Mouse (Mus musculus) right cerebral cortex, postnatal 10 days (tissue): ENCODE data around the gene Rabepk.
"Not testable (repeated sequence)": the region's sequence is repeated elsewhere in the genome, so short reads cannot be mapped to it uniquely, and the experiment has no call there.

Experiments
- DNase-seq, 2 experiments: peaks; one replicate each; pipeline ENCODE4 v3.0.0; 2021; ENCODE audit warnings: low spot score in 2 of 2

Gene Rabepk

GRCm38 (mm10) chr2:34804815-34805214 lies 5.1 kb upstream of the Rabepk start:
- no peak for DNase-seq

- DNase-seq, result no peak
Measured at GRCm38 (mm10) chr2:34804172-34804571, 4.5 kb upstream of the Rabepk start.

- DNase-seq, result no peak
Measured at GRCm38 (mm10) chr2:34803746-34804145, 4.0 kb upstream of the Rabepk start.

GRCm38 (mm10) chr2:34802565-34803245 lies 3.0 kb upstream of the Rabepk start:
- DNase-seq, result peak; percentile 51 to 61

DNA sequence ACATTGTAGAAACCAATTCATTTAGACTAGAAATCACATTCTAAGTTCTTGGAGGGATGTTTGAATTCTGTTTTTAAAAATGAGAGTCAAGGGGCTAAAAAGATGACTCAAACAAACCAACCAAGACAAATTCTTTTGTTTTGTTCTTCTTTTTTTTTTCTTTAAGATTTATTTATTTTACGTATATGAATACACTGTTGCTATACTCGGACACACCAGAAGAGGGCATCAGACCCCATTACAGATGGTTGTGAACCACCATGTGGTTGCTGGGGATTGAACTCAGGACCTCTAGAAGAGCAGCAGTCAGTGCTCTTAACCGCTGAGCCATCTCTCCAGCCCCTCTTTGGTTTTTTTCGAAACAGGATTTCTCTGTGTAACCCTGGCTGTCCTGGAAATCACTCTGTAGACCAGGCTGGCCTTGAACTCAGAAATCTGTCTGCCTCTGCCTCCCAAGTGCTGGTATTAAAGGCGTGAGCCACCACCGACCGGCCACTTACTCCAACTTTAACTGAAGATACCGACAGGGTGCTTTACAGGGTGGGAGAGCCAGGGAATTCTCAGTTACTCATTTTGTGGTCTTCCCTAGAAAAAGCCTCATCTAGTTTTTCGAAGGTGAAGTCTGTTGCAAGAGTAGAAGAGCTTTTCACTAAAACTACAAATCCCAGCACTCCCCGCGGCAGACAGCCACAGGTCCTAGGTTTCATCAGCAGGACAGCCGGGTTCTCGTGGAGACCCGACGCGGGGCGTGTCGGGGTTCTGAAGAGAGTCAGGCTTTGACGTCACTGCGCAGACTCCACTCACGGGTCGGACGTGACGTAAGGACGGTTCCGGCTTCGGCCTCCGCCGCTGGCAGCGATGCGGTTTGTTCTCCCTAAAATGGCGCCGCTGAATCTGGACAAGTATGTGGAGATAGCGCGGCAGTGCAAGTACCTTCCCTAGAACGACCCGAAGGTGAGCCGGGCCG lies 2.1 kb upstream of the Rabepk start:
- DNase-seq, result peak; percentile 99

DNA sequence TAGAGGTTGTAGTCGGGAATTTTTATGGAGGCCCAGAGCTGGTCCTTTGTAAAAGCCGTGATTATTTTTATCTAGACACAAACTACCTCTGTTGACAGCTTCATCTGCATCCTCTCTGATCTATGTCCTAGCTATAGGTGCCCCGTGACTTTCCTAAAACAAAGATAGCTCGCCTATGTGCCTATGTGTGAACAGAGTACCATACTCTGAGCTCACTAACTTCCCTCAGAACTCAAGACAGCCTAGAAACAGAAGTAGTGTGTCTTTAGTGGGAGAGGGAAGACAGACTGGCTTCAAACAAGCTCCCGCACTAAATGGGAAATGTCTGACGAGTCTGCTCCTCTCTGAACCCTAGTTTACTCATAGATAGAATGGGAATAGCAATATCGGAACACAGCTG lies 659 bp upstream of the Rabepk start:
- DNase-seq, result no peak

DNA sequence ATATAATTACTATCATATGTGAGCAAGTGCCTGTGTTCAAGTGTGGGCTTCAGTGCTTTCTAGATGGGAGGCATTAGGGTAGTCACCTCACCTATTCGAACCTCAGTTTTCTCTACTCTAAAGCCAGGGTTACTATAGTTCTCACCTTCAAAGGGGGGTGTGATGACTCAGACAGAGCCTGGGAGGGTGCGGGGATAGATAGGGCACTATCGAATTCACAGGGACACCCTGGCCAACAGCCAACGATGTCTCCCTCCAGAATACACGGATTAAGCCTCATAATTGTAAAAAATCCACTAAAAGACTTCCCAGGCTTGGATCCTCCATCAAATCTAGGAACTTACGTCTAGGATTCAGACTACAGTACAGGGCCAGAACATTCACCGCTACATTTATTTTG lies 4.3 kb downstream of the Rabepk start:
- DNase-seq, result no peak

DNA sequence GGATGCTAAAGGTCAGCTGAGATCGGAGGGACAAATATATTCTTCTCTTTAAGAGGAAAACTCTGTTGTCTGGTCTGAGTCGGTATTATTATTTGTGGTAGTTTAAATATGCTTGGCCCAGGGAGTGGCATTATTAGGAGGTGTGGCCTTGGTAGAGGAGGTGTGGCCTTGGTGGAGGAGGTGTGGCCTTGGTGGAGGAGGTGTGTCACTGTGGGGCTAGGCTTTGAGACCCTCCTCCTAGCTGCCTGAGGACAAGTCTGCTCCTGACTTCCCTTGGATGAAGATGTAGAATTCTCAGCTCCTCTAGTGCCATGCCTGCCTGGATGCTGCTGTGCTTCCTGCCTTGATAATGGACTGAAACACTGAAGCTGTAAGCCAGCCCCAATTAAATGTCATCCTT lies 5.2 kb downstream of the Rabepk start:
- DNase-seq, result no peak

DNA sequence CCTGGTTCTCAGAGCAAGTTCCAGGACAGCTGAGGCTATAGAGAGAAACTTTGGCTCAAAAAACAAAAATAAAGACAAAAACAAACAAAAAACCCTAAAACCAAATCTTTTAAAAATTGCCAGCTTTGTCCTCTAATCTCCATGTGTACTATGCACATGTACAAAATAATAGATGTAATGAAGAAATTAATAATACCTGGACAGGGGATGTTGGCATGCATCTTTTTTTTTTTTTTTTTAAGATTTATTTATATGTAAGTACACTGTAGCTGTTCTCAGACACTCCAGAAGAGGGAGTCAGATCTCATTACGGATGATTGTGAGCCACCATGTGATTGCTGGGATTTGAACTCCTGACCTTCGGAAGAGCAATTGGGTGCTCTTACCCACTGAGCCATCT lies 7.2 kb downstream of the Rabepk start:
- DNase-seq, result not testable (repeated sequence)

GRCm38 (mm10) chr2:34790282-34790681 lies 9.4 kb downstream of the Rabepk start:
- DNase-seq, result no peak

DNA sequence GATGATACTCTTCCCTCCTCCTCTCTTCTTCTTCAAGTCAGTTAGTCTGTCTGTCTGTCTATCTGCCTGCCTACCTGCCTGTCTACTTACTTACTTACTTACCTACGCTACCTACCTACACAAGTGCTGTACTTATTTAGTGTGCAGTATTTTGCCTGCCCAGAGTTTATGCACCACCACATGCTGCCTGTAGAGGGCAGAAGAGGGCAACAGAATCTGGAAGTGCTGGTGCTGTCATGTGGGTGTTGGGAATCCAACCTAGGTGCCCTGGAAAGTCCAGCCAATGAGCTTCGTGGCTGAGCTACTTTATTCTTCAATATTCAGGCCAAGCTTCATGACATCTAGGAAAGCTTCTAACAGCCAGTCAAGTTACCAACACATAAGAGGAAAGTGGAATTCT lies 15.6 kb downstream of the Rabepk start:
- DNase-seq, result no peak

GRCm38 (mm10) chr2:34783064-34784020 lies 16.4 kb downstream of the Rabepk start:
- DNase-seq, result no peak

GRCm38 (mm10) chr2:34777237-34777868 lies 22.4 kb downstream of the Rabepk start:
- no peak for DNase-seq

DNA sequence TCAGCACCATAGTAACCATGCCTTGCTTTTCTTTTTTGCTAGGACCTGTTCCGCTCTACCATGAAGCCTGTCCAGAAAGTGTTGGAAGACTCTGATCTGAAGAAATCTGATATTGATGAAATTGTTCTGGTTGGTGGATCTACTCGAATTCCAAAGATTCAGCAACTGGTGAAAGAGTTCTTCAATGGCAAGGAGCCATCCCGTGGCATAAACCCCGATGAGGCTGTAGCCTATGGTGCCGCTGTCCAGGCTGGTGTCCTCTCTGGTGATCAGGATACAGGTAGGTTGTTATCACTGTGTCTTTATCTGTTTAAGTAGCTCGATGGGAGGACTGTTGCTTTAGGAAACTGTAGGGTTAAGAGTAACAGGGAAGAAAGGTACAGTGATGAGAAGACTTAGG lies 25.2 kb downstream of the Rabepk start:
- DNase-seq, result no peak

GRCm38 (mm10) chr2:34773673-34774072 lies 26.0 kb downstream of the Rabepk start:
- DNase-seq, result no peak

DNA sequence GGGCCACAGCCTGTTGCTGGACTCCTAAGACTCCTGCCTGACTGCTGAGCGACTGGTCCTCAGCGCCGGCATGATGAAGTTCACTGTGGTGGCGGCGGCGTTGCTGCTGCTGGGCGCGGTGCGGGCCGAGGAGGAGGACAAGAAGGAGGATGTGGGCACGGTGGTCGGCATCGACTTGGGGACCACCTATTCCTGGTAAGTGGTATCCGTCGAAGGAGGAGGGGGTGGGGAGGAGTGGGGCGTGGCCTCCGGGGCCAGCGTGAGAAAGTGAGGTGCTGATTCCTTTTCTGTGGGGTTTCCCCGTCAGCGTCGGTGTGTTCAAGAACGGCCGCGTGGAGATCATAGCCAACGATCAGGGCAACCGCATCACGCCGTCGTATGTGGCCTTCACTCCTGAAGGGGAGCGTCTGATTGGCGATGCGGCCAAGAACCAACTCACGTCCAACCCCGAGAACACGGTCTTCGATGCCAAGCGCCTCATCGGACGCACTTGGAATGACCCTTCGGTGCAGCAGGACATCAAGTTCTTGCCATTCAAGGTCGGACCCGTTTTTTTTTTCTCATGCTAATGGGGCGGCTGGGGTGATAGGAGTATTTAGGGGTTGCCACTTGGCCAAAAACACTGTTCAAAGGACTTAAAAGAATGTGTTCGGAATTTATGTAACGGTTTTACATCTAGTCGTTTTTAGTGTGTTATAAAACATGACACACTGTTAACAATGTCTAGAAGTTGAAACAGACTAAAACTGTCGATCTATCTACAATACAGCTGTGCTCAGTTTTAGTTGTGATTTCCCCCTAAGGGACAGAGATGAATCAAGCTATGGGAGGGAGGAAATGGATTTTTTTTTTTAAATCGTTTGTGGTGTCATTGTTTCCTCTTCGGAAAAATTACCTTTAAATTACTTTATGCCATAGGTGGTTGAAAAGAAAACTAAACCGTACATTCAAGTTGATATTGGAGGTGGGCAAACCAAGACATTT lies 27.2 kb downstream of the Rabepk start:
- DNase-seq, result peak in 1 of 2 experiments; percentile 58

- DNase-seq, result peak; percentile 100
Measured at GRCm38 (mm10) chr2:34771368-34772226, 28.1 kb downstream of the Rabepk start, which contains the start of gene Hspa5. Gene Hspa5, plus strand, starts transcription at chr2:34771970.

GRCm38 (mm10) chr2:34770951-34771350 lies 28.8 kb downstream of the Rabepk start:
- DNase-seq, result no peak

DNA sequence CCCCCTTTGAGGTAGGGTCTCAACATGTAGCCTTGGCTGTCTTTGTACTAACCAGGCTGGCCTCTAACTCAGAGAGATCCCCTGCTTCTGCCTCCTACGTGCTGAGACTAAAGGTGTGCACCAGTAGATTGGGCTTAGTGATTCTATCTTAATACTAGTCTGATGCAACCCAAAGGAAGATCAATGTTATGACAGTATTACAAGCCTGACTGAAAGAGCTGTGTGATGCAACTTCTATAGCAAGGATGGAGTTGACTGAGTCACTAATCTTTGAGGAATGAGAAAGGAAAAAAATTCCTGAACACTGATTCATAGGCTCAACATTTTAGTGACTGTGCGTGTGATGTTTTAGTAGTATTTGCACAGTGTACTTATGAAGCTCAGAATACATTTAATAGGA lies 29.7 kb downstream of the Rabepk start:
- DNase-seq, result no peak
